Mouse (Mus musculus): ENCODE measurements at regions not wholly inside any gene's neighbourhood (a gene's known extent, or its start where the extent isn't known, plus 50 kb on each side); places are given as distances from the start of the nearest gene placed in this dataset.

DNA sequence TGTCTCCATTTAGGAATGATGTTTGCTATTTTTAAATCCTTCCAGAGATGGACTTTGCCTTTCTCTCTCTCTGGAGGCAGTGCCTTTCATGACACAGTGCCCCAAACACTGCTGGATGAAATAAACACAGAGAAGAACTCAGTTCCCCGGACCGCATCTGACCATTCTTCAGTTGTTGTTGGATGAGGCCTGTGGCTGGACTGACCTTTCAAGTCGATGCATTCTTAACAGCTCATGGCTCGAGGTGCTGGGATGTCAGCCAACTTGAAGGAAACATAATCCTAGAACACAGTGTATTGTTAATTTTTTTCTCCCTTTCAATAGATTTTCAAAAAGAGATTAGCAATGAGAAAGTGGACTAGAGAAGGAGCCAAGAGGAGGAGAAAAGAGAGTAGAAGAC is 98.3 kb upstream of the Mocs2 start:
- peak in 1 of 2 experiments; percentile 5 for DNase-seq
- TF ChIP-seq EP300 (IDR thresholded peaks at IDR 0.05; ENCODE audit: insufficient read depth, low read depth, low read length): no peak
- no peaks in the 10 kb centered on the region for H3K79me2 ChIP-seq (replicated peaks; ENCODE audit: control insufficient read depth, insufficient read depth, low read length)
- no peaks in the 10 kb centered on the region for H3K36me3 ChIP-seq (ENCODE audit: control insufficient read depth, insufficient read depth, low read length)
- no peak overlapping the region for H3K4me3 ChIP-seq
- 41% methylated on average over 4 of the region's 4 CpGs for WGBS
- H3K27ac ChIP-seq: no peak overlapping the region
- H3K27me3 ChIP-seq (ENCODE audit: control insufficient read depth, insufficient read depth, low read length): no peaks in the 10 kb centered on the region
- no peaks in the 10 kb centered on the region for H3K4me1 ChIP-seq (ENCODE audit: control insufficient read depth, insufficient read depth, low read length)
- intact Hi-C loops (cut with DNase I): no loop called here
- H3K9ac ChIP-seq (ENCODE audit: low read depth, low read length): no peak overlapping the region

GRCm38 (mm10) chr13:114726828-114727227 is 91.2 kb upstream of the Mocs2 start:
- Histone ChIP-seq H3K79me2 (replicated peaks; ENCODE audit: control insufficient read depth, insufficient read depth, low read length) (no peaks in the 10 kb centered on the region), H3K27ac (no peak overlapping the region), H3K4me3 (no peak overlapping the region), H3K4me1 (ENCODE audit: control insufficient read depth, insufficient read depth, low read length) (no peaks in the 10 kb centered on the region), H3K27me3 (ENCODE audit: control insufficient read depth, insufficient read depth, low read length) (no peaks in the 10 kb centered on the region), H3K9ac (ENCODE audit: low read depth, low read length) (no peak overlapping the region), H3K36me3 (ENCODE audit: control insufficient read depth, insufficient read depth, low read length) (no peaks in the 10 kb centered on the region)
- intact Hi-C loops (cut with DNase I): no loop called here
- no peak for DNase-seq
- WGBS: 59% methylated on average over 4 of the region's 4 CpGs
- TF ChIP-seq POLR2A (IDR thresholded peaks at IDR 0.05; ENCODE audit: insufficient read depth, low read depth, low read length) (no peak), EP300 (IDR thresholded peaks at IDR 0.05; ENCODE audit: insufficient read depth, low read depth, low read length) (no peak), CTCF (IDR thresholded peaks at IDR 0.05) (no peak)

DNA sequence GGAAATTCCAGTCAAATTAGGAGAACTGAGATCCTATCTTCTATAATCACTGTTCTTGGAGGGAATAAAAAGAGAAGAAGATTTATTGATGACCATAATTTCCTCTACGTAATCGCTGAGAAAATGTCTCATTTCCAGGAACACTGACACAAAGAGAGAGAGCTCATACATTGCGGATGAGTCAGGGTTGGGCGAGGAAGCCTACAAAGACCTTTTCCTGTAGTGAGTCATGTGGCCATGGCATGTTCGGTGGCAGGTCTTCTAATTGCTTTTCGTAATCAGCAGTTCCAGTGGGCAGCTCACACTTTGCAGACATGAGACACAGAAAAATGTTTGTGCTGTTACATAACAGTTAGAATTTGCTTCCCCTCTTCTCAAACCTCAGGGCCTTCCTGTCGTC is 83.0 kb upstream of the Mocs2 start:
- Histone ChIP-seq H3K79me2 (replicated peaks; ENCODE audit: control insufficient read depth, insufficient read depth, low read length) (no peaks in the 10 kb centered on the region), H3K36me3 (ENCODE audit: control insufficient read depth, insufficient read depth, low read length) (no peaks in the 10 kb centered on the region), H3K27me3 (ENCODE audit: control insufficient read depth, insufficient read depth, low read length) (no peaks in the 10 kb centered on the region), H3K4me1 (ENCODE audit: control insufficient read depth, insufficient read depth, low read length) (no peaks in the 10 kb centered on the region), H3K27ac (no peak overlapping the region), H3K4me3 (no peak overlapping the region), H3K9ac (ENCODE audit: low read depth, low read length) (no peak overlapping the region)
- DNase-seq: no peak
- 60% methylated on average over 7 of the region's 7 CpGs for WGBS
- intact Hi-C loops (cut with DNase I): no loop called here
- TF ChIP-seq POLR2A (IDR thresholded peaks at IDR 0.05; ENCODE audit: insufficient read depth, low read depth, low read length) (no peak), CTCF (IDR thresholded peaks at IDR 0.05) (no peak), EP300 (IDR thresholded peaks at IDR 0.05; ENCODE audit: insufficient read depth, low read depth, low read length) (no peak)

DNA sequence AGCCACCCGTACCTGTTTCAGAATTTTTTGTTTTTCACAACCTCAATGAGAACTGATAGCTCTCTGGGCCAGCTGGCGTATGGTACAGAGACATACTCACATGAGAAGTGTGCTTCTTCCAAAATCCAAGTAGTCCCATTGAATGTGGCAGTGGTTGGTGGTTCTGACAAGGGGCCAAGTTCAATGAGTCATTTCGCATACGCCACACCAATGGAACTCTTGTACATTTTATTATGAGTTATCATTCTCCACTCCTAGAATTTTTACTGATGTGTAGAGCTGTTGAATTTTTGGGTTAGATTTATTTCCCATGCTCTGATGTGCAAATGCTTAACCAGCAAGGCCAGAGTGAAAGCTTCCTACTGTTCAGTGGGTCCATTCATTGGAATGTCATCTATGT is 82.0 kb upstream of the Mocs2 start:
- H3K27me3 ChIP-seq (ENCODE audit: control insufficient read depth, insufficient read depth, low read length): no peaks in the 10 kb centered on the region
- DNase-seq: no peak
- H3K4me1 ChIP-seq (ENCODE audit: control insufficient read depth, insufficient read depth, low read length): no peaks in the 10 kb centered on the region
- 83% methylated on average over 4 of the region's 4 CpGs for WGBS
- no peak overlapping the region for H3K4me3 ChIP-seq
- no peak for TF ChIP-seq CTCF (IDR thresholded peaks at IDR 0.05)
- no peak for TF ChIP-seq EP300 (IDR thresholded peaks at IDR 0.05; ENCODE audit: insufficient read depth, low read depth, low read length)
- no peak for TF ChIP-seq POLR2A (IDR thresholded peaks at IDR 0.05; ENCODE audit: insufficient read depth, low read depth, low read length)
- intact Hi-C loops (cut with DNase I): no loop called here
- no peaks in the 10 kb centered on the region for H3K36me3 ChIP-seq (ENCODE audit: control insufficient read depth, insufficient read depth, low read length)
- H3K9ac ChIP-seq (ENCODE audit: low read depth, low read length): no peak overlapping the region
- H3K79me2 ChIP-seq (replicated peaks; ENCODE audit: control insufficient read depth, insufficient read depth, low read length): no peaks in the 10 kb centered on the region
- H3K27ac ChIP-seq: no peak overlapping the region

DNA sequence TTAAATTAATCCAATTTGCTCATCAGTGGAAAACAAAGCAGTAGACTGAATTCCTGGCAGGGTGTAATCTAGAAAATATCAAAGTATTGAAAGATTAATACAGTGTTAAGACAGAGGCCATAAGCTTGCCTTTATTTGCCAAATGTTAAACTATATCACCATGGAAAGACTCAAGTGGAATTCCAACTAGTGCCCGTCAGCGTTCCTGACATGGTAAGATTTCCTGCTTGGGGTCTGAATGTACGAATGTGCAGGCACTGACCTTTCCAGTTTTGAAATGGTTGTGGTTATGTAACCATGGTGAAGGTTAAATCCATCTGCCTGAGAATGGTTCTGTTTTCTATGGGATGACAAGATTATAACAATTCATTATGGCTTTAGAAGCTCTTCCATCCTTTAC is 75.5 kb upstream of the Mocs2 start:
- no peaks in the 10 kb centered on the region for H3K4me1 ChIP-seq (ENCODE audit: control insufficient read depth, insufficient read depth, low read length)
- H3K9ac ChIP-seq (ENCODE audit: low read depth, low read length): no peak overlapping the region
- H3K27me3 ChIP-seq (ENCODE audit: control insufficient read depth, insufficient read depth, low read length): no peaks in the 10 kb centered on the region
- no peak for TF ChIP-seq EP300 (IDR thresholded peaks at IDR 0.05; ENCODE audit: insufficient read depth, low read depth, low read length)
- no peak for TF ChIP-seq POLR2A (IDR thresholded peaks at IDR 0.05; ENCODE audit: insufficient read depth, low read depth, low read length)
- no peak for TF ChIP-seq CTCF (IDR thresholded peaks at IDR 0.05)
- no peaks in the 10 kb centered on the region; the same call in 1 of the 2 replicates for H3K79me2 ChIP-seq (replicated peaks; ENCODE audit: control insufficient read depth, insufficient read depth, low read length)
- WGBS: 73% methylated on average over 3 of the region's 3 CpGs
- DNase-seq: no peak
- H3K36me3 ChIP-seq (ENCODE audit: control insufficient read depth, insufficient read depth, low read length): no peaks in the 10 kb centered on the region
- H3K4me3 ChIP-seq: no peak overlapping the region
- H3K27ac ChIP-seq: no peak overlapping the region
- intact Hi-C loops (cut with DNase I): no loop called here

GRCm38 (mm10) chr13:114745814-114746213 is 72.2 kb upstream of the Mocs2 start:
- no peak for TF ChIP-seq EP300 (IDR thresholded peaks at IDR 0.05; ENCODE audit: insufficient read depth, low read depth, low read length)
- no peak for TF ChIP-seq POLR2A (IDR thresholded peaks at IDR 0.05; ENCODE audit: insufficient read depth, low read depth, low read length)
- no peak for TF ChIP-seq CTCF (IDR thresholded peaks at IDR 0.05)
- 86% methylated on average over 2 of the region's 2 CpGs for WGBS
- Histone ChIP-seq H3K27ac (no peak overlapping the region), H3K4me3 (no peak overlapping the region), H3K4me1 (ENCODE audit: control insufficient read depth, insufficient read depth, low read length) (no peaks in the 10 kb centered on the region), H3K27me3 (ENCODE audit: control insufficient read depth, insufficient read depth, low read length) (no peaks in the 10 kb centered on the region), H3K9ac (ENCODE audit: low read depth, low read length) (no peak overlapping the region), H3K36me3 (ENCODE audit: control insufficient read depth, insufficient read depth, low read length) (no peaks in the 10 kb centered on the region), H3K79me2 (replicated peaks; ENCODE audit: control insufficient read depth, insufficient read depth, low read length) (no peaks in the 10 kb centered on the region; the same call in 1 of the 2 replicates)
- no peak for DNase-seq
- intact Hi-C loops (cut with DNase I): no loop called here

All from heart, adult 2 months (tissue).